Mouse (Mus musculus): ENCODE results near the gene Asic2.

The Asic2 gene

DNA sequence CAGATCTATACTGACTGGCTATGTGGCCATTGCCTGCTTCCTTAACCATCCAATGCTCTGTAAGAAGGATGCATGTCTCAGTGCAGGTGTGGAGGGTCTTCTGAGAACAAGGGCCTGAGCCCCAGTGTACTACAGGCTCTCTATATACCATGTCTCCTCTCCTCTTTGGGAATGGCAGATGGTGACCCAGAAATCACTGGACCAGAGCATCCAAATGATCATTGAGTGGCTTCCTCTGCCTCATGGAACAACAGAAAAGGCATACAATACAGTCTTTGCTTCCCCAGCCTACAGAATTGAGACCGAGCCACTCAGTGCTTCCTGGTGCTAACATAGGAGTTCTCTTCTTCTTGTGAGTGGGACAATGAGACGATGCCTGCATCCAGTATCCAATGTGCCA lies 200.0 kb downstream of the Asic2 start:
- Histone ChIP-seq H3K9me3 (ENCODE audit: low read length) (no peaks in the 10 kb centered on the region), H3K4me1 (replicated peaks; ENCODE audit: low read depth, low read length) (peaks cover 7% of the 10 kb centered on the region), H3K36me3 (ENCODE audit: insufficient read depth, low read length) (no peaks in the 10 kb centered on the region), H3K4me3 (replicated peaks; ENCODE audit: low read length) (no peak overlapping the region), H3K27me3 (ENCODE audit: insufficient read depth, low read length) (peaks cover 41% of the 10 kb centered on the region)
- no peak for TF ChIP-seq NANOG (IDR thresholded peaks at IDR 0.05; ENCODE audit: borderline replicate concordance, low read length)
- no peak for TF ChIP-seq POU5F1 (IDR thresholded peaks at IDR 0.05; ENCODE audit: borderline replicate concordance, low read length)
- TF ChIP-seq CTCF (conservative IDR thresholded peaks at IDR 0.05; ENCODE audit: low read length), result no peak

DNA sequence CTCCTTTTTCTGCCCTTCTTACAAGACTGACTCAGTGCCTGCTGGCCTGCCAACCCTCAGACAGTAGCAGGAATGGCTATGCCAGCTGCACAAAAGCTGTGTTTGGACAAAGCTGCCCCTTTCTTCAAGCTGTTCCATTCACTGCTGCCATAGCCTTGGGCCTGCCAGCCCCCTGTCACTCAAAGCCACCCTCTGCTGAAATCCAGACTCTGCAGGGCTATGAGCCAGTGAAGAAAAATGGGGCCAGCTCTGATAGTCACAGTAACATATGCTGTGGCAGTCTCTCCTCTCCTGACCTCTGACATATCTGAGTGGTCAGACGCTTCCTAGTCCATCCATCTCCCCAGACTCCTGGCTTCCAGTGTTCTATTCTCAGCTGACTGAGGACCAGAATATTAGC lies 200.5 kb downstream of the Asic2 start:
- Histone ChIP-seq H3K27me3 (ENCODE audit: insufficient read depth, low read length) (peaks cover 36% of the 10 kb centered on the region), H3K4me3 (replicated peaks; ENCODE audit: low read length) (no peak overlapping the region), H3K9me3 (ENCODE audit: low read length) (no peaks in the 10 kb centered on the region), H3K36me3 (ENCODE audit: insufficient read depth, low read length) (no peaks in the 10 kb centered on the region), H3K4me1 (replicated peaks; ENCODE audit: low read depth, low read length) (peaks cover 7% of the 10 kb centered on the region)
- TF ChIP-seq POU5F1 (IDR thresholded peaks at IDR 0.05; ENCODE audit: borderline replicate concordance, low read length) (no peak), CTCF (conservative IDR thresholded peaks at IDR 0.05; ENCODE audit: low read length) (no peak), NANOG (IDR thresholded peaks at IDR 0.05; ENCODE audit: borderline replicate concordance, low read length) (no peak)

- H3K27me3 ChIP-seq (ENCODE audit: insufficient read depth, low read length), result peaks cover 28% of the 10 kb centered on the region
- TF ChIP-seq CTCF (conservative IDR thresholded peaks at IDR 0.05; ENCODE audit: low read length) (no peak), NANOG (IDR thresholded peaks at IDR 0.05; ENCODE audit: borderline replicate concordance, low read length) (no peak), POU5F1 (IDR thresholded peaks at IDR 0.05; ENCODE audit: borderline replicate concordance, low read length) (no peak)
Measured at GRCm38 (mm10) chr11:81765288-81765687, 203.0 kb downstream of the Asic2 start.

DNA sequence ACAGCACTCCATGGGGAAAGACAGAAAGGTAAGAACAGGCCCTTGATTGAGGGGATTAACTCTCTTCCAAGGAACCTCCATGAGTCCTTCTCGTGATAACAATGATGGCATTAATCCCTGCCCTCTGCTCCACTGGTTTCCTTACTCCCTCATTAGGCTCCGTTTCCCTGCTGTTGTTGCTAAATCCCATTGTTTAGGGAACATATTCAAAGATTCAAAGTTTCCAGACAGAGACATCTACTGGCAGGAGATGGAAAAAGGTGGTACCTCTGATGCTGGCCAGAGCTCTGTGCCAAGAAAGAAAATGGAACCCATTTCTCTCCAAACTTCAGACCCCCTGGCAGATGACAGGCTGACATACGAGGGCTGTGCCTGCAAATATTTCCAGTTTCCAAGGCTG lies 203.5 kb downstream of the Asic2 start:
- H3K4me3 ChIP-seq (replicated peaks; ENCODE audit: low read length), result no peak overlapping the region
- no peaks in the 10 kb centered on the region for H3K36me3 ChIP-seq (ENCODE audit: insufficient read depth, low read length)
- peaks cover 23% of the 10 kb centered on the region for H3K27me3 ChIP-seq (ENCODE audit: insufficient read depth, low read length)
- no peaks in the 10 kb centered on the region for H3K4me1 ChIP-seq (replicated peaks; ENCODE audit: low read depth, low read length)
- TF ChIP-seq CTCF (conservative IDR thresholded peaks at IDR 0.05; ENCODE audit: low read length) (no peak), POU5F1 (IDR thresholded peaks at IDR 0.05; ENCODE audit: borderline replicate concordance, low read length) (no peak), NANOG (IDR thresholded peaks at IDR 0.05; ENCODE audit: borderline replicate concordance, low read length) (no peak)
- peaks cover 1% of the 10 kb centered on the region; the same call in 1 of the 2 replicates for H3K9me3 ChIP-seq (ENCODE audit: low read length)

More at GRCm38 (mm10) chr11:81765288-81765687, 203.0 kb downstream of the Asic2 start:
- no peaks in the 10 kb centered on the region for H3K4me1 ChIP-seq (replicated peaks; ENCODE audit: low read depth, low read length)
- H3K36me3 ChIP-seq (ENCODE audit: insufficient read depth, low read length), result no peaks in the 10 kb centered on the region
- no peaks in the 10 kb centered on the region for H3K9me3 ChIP-seq (ENCODE audit: low read length)
- no peak overlapping the region for H3K4me3 ChIP-seq (replicated peaks; ENCODE audit: low read length)

- no peak for TF ChIP-seq POU5F1 (IDR thresholded peaks at IDR 0.05; ENCODE audit: borderline replicate concordance, low read length)
- no peak for TF ChIP-seq CTCF (conservative IDR thresholded peaks at IDR 0.05; ENCODE audit: low read length)
- no peak for TF ChIP-seq NANOG (IDR thresholded peaks at IDR 0.05; ENCODE audit: borderline replicate concordance, low read length)
Measured at GRCm38 (mm10) chr11:81757221-81757620, 211.0 kb downstream of the Asic2 start.

DNA sequence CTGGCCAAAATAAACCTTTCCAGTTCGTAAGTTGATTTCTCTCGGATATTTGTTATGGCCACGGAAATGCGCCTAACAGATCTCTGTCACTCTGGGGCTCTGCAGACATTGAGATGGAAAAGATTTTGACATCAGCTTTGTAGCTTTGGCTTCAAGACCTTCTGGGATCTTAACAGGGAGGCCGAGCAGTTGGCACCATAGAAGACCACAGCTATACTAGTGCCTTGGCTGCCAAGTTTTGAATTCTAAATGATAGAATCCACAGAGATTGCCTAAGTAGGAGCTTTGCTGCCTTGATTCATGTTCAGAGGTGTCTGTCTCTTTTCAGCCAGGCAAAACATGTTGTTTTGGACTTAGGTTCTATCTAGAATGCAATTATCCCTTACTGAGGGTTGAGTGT lies 217.4 kb downstream of the Asic2 start:
- TF ChIP-seq POU5F1 (IDR thresholded peaks at IDR 0.05; ENCODE audit: borderline replicate concordance, low read length) (no peak), NANOG (IDR thresholded peaks at IDR 0.05; ENCODE audit: borderline replicate concordance, low read length) (no peak), CTCF (conservative IDR thresholded peaks at IDR 0.05; ENCODE audit: low read length) (no peak)
- Histone ChIP-seq H3K9me3 (ENCODE audit: low read length) (no peaks in the 10 kb centered on the region), H3K36me3 (ENCODE audit: insufficient read depth, low read length) (no peaks in the 10 kb centered on the region)

More at GRCm38 (mm10) chr11:81757221-81757620, 211.0 kb downstream of the Asic2 start:
- H3K27me3 ChIP-seq (ENCODE audit: insufficient read depth, low read length), result peaks cover 3% of the 10 kb centered on the region
- no peaks in the 10 kb centered on the region for H3K4me1 ChIP-seq (replicated peaks; ENCODE audit: low read depth, low read length)
- no peak overlapping the region for H3K4me3 ChIP-seq (replicated peaks; ENCODE audit: low read length)
- peaks cover 17% of the 10 kb centered on the region for H3K9me3 ChIP-seq (ENCODE audit: low read length)
- no peaks in the 10 kb centered on the region for H3K36me3 ChIP-seq (ENCODE audit: insufficient read depth, low read length)

DNA sequence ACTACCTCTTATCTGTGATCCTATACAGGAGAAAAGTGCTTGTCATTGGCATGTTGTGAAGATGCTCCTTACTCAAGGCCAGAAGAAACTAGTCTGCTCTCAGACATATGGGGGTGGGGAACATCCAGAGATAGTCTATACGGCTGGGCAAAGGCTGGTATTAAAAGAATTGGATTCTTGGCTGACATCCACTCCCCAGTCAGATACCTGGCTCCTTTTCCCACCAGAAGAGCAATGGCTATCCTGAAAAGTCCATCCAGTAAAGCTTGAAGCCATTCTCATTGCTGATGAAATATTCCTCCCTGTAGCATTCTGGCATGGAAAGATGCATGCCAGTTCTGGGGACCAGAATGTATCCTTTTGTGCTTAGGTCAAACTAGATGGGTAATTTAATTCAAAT lies 218.2 kb downstream of the Asic2 start:
- no peak overlapping the region for H3K4me3 ChIP-seq (replicated peaks; ENCODE audit: low read length)
- H3K9me3 ChIP-seq (ENCODE audit: low read length), result no peaks in the 10 kb centered on the region
- peaks cover under 1% of the 10 kb centered on the region; the same call in 1 of the 2 replicates for H3K27me3 ChIP-seq (ENCODE audit: insufficient read depth, low read length)
- no peaks in the 10 kb centered on the region for H3K36me3 ChIP-seq (ENCODE audit: insufficient read depth, low read length)
- H3K4me1 ChIP-seq (replicated peaks; ENCODE audit: low read depth, low read length), result no peaks in the 10 kb centered on the region
- TF ChIP-seq CTCF (conservative IDR thresholded peaks at IDR 0.05; ENCODE audit: low read length), result no peak

More for the DNA sequence above, 217.4 kb downstream of the Asic2 start:
- Histone ChIP-seq H3K4me3 (replicated peaks; ENCODE audit: low read length) (no peak overlapping the region), H3K27me3 (ENCODE audit: insufficient read depth, low read length) (peaks cover 3% of the 10 kb centered on the region), H3K4me1 (replicated peaks; ENCODE audit: low read depth, low read length) (no peaks in the 10 kb centered on the region)

GRCm38 (mm10) chr11:81738995-81739394 lies 229.3 kb downstream of the Asic2 start:
- TF ChIP-seq NANOG (IDR thresholded peaks at IDR 0.05; ENCODE audit: borderline replicate concordance, low read length), result no peak
- Histone ChIP-seq H3K4me3 (replicated peaks; ENCODE audit: low read length) (no peak overlapping the region), H3K4me1 (replicated peaks; ENCODE audit: low read depth, low read length) (no peaks in the 10 kb centered on the region; the same call in 1 of the 2 replicates), H3K36me3 (ENCODE audit: insufficient read depth, low read length) (no peaks in the 10 kb centered on the region), H3K9me3 (ENCODE audit: low read length) (no peaks in the 10 kb centered on the region), H3K27me3 (ENCODE audit: insufficient read depth, low read length) (no peaks in the 10 kb centered on the region)

DNA sequence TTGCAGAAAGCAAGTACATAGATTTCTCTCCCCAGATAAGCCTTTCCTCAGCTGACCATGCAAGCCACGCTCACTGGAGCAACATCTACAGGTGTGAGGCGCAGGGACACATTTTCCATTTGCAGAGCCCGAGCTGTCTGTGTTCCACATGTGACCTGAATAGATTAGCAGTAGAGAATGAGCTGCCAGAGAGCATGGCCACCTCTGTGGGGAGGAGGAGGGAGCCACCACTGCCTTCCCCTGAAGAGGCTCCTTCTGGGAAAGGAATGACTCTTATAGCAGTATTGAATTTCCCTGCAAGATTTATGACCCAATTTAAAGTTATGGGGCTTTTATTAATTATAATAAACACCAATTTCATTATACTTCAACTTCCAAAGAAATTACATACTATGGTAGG lies 230.5 kb downstream of the Asic2 start:
- Histone ChIP-seq H3K36me3 (ENCODE audit: insufficient read depth, low read length) (no peaks in the 10 kb centered on the region), H3K4me3 (replicated peaks; ENCODE audit: low read length) (no peak overlapping the region), H3K4me1 (replicated peaks; ENCODE audit: low read depth, low read length) (no peaks in the 10 kb centered on the region; the same call in 1 of the 2 replicates), H3K27me3 (ENCODE audit: insufficient read depth, low read length) (no peaks in the 10 kb centered on the region), H3K9me3 (ENCODE audit: low read length) (no peaks in the 10 kb centered on the region)
- TF ChIP-seq NANOG (IDR thresholded peaks at IDR 0.05; ENCODE audit: borderline replicate concordance, low read length) (no peak), POU5F1 (IDR thresholded peaks at IDR 0.05; ENCODE audit: borderline replicate concordance, low read length) (no peak), CTCF (conservative IDR thresholded peaks at IDR 0.05; ENCODE audit: low read length) (no peak)

Data from E14TG2a.4 (cell line).